Mouse (Mus musculus) limb, embryonic 12.5 days (tissue): ENCODE measurements around the gene Ndufaf7. TPM values are rescaled to one million over a fixed set of nuclear protein-coding genes. Genes with fewer than 3 reads are reported as not detected.

Experiments
- ATAC-seq: fragments of 200-750 bp; cut with Nextera tagmentation; 2 replicates; pipeline ENCODE4 v1.8.0; 2017; ENCODE audit warnings: low read depth, moderate TSS enrichment; ENCODE audit not compliant: insufficient number of reproducible peaks, insufficient read depth, low FRiP score, low TSS enrichment
- H3K27ac ChIP-seq: fragments of 300-500 bp; sonication (generic); 2 replicates; pipeline ENCODE4 v1.5.1; 2016; ENCODE audit warnings: mild to moderate bottlenecking, moderate library complexity
- H3K27me3 ChIP-seq: fragments of 300-500 bp; sonication (generic); 2 replicates; pipeline ENCODE4 v1.6.1; 2016; ENCODE audit warnings: mild to moderate bottlenecking, moderate library complexity
- H3K36me3 ChIP-seq: fragments of 300-500 bp; sonication (generic); 2 replicates; pipeline ENCODE4 v1.6.1; 2016; ENCODE audit warnings: mild to moderate bottlenecking, moderate library complexity
- H3K4me1 ChIP-seq: fragments of 300-500 bp; sonication (generic); replicated peaks from 2 replicates; pipeline ENCODE4 v1.6.1; 2016
- H3K4me2 ChIP-seq: fragments of 300-500 bp; sonication (generic); 2 replicates; pipeline ENCODE4 v1.6.1; 2016; ENCODE audit warnings: mild to moderate bottlenecking, moderate library complexity
- H3K4me3 ChIP-seq: fragments of 300-500 bp; sonication (generic); replicated peaks from 2 replicates; pipeline ENCODE4 v1.5.1; 2016; ENCODE audit warnings: mild to moderate bottlenecking
- H3K9ac ChIP-seq: fragments of 300-500 bp; sonication (generic); replicated peaks from 2 replicates; pipeline ENCODE4 v1.6.1; 2016; ENCODE audit warnings: mild to moderate bottlenecking, moderate library complexity
- H3K9me3 ChIP-seq: fragments of 300-500 bp; sonication (generic); 2 replicates; pipeline ENCODE4 v1.6.1; 2016; ENCODE audit warnings: mild to moderate bottlenecking, moderate library complexity
- WGBS: fragments of 180-500 bp; shearing (Covaris S2); methylation state at CpG from one replicate; pipeline ENCODE4 v1.1.7; 2016; 5-methylcytosine and 5-hydroxymethylcytosine counted together
- polyA plus RNA-seq: library from polyadenylated mRNA; unstranded; fragments of >200 nt; fragmentation: Nextera tagmentation; extraction: Ambion mirVana; gene quantifications from 2 replicates; pipeline ENCODE4 v1.2.1, GENCODE M21; 2016

Ndufaf7 gene
- 50.7 and 59.4 TPM in 2 replicates for polyA plus RNA-seq

DNA sequence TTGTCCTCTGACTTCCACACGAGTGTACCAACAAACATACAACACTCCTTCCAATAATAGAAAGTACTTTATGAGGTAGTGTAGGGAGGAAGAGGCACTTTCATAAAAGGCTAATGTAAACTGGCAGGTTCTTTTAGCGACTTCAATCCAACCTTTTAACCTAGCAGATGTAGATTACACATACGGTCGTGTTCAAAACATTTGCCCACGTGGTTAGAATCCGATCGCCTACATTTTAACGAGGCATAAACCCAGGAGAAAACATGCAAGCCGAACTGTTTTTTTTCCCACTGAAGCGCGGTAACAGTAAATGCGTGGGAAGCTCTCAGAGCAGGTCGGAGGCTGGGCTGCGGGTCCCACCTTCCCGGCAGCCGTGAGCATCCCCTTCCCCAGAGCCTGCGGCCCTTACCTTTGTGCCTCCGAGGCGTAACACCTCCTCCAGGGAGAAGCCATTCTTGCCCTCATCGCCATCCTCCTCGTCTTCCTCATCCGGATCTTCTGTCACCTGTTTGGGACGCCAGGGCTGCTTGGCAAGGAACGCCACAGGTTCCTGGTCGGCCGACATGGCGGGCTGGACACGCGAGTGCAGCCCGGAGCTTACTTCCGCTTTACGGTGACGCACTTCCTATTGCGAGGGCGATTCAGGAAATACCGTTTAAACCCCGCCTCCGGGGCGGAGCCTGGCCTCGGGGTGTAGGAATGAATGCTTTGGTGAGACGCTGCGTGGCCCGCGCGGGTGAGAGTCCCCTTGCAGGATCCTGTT lies at the start of gene Ndufaf7, which contains the start of gene Cebpz:
Gene Ndufaf7, plus strand, starts transcription at position 671 of the 763 bp plus-strand sequence.
Gene Cebpz, minus strand, starts transcription at position 601 of the 763 bp plus-strand sequence.
- under 1% methylated on average over 45 of the region's 45 CpGs for WGBS
- Histone ChIP-seq H3K27ac (no peak within 1 kb of the TSS), H3K4me3 (peak within 1 kb of the TSS; percentile 74)

DNA sequence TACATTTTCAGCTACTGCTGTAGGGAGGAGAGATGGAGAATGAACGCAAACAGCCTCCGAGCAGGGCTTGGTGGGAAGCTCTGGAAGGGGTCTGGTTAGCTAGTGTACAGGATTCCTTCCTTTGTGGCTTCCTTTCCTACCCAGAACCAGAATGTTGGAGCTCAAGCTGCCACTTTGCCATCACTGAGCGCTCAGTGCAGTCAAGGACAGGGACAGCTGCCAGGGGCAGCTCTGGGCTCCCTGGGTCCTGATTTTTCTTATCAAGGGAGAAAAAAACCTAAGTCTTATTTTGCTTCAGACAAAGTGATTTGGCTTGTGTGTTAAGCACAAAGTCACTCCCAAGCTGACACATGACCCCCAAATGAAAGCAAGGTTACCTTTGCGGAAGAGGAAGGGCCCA lies 48.4 kb upstream of the Ndufaf7 start:
- WGBS: 85% methylated on average over 4 of the region's 4 CpGs
- Histone ChIP-seq H3K9me3 (no peaks in the 10 kb centered on the region), H3K36me3 (no peaks in the 10 kb centered on the region), H3K27me3 (no peaks in the 10 kb centered on the region), H3K27ac (no peak overlapping the region), H3K4me2 (no peak overlapping the region), H3K4me3 (no peak overlapping the region), H3K9ac (no peak overlapping the region), H3K4me1 (no peaks in the 10 kb centered on the region)
- ATAC-seq: no peak

More for the DNA sequence above, at the start of gene Ndufaf7, which contains the start of gene Cebpz:
- peak within 1 kb of the TSS; percentile 72 for H3K4me2 ChIP-seq
- no peaks in the 10 kb centered on the region for H3K27me3 ChIP-seq
- peaks cover 14% of the 10 kb centered on the region for H3K4me1 ChIP-seq
- H3K36me3 ChIP-seq: peaks cover 48% of the 10 kb centered on the region
- peak within 1 kb of the TSS; percentile 79 for H3K9ac ChIP-seq
- peak; percentile 100 for ATAC-seq
- H3K9me3 ChIP-seq: no peaks in the 10 kb centered on the region

DNA sequence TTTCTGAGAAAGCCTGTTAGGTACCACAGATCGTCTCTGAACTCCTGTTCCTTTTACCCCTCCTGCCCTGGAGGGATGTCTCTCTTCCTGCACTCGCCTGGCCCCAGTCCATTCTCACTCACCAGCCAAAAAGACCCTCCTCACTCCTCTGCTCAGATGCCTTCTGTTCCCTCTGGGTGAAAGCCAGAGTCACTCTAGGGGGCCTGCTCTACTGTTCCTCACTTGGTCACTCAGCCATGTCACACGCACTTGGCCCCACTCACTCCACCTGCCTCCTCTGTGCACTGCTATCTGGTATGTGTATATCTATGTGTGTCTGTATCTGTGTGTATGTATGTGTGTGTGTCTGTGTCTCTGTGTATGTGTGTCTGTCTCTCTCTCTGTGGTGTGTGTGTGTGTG lies 47.8 kb upstream of the Ndufaf7 start:
- 58% methylated on average over 3 of the region's 3 CpGs for WGBS
- no peaks in the 10 kb centered on the region for H3K27me3 ChIP-seq
- no peak for ATAC-seq
- H3K9ac ChIP-seq: no peak overlapping the region
- no peak overlapping the region for H3K4me2 ChIP-seq
- no peak overlapping the region for H3K27ac ChIP-seq
- H3K4me3 ChIP-seq: no peak overlapping the region
- no peaks in the 10 kb centered on the region for H3K9me3 ChIP-seq
- no peaks in the 10 kb centered on the region for H3K4me1 ChIP-seq
- H3K36me3 ChIP-seq: no peaks in the 10 kb centered on the region

DNA sequence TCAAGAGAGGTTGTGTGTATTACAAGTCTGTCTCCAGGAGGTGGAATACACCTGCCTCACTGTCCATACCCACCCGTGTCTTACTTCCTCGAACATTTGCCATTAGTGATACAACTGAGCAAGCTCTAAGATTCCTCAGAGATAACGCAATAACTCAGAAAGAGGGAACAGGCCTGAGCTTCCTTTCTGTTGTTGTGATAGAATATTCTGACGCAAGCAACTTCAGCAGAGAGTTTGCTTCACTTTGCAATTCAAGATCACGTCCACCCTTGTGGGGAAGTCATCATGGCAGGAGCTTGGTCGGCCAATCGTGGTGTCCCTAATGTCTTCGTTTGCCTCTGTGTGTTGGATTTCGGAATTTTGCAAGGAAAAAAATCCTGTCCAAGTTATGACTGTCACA lies 45.9 kb upstream of the Ndufaf7 start:
- Histone ChIP-seq H3K4me2 (no peak overlapping the region), H3K9me3 (no peaks in the 10 kb centered on the region), H3K9ac (no peak overlapping the region), H3K4me3 (no peak overlapping the region), H3K36me3 (no peaks in the 10 kb centered on the region), H3K27ac (no peak overlapping the region), H3K4me1 (no peaks in the 10 kb centered on the region), H3K27me3 (no peaks in the 10 kb centered on the region)
- 82% methylated on average over 9 of the region's 9 CpGs for WGBS
- no peak for ATAC-seq

DNA sequence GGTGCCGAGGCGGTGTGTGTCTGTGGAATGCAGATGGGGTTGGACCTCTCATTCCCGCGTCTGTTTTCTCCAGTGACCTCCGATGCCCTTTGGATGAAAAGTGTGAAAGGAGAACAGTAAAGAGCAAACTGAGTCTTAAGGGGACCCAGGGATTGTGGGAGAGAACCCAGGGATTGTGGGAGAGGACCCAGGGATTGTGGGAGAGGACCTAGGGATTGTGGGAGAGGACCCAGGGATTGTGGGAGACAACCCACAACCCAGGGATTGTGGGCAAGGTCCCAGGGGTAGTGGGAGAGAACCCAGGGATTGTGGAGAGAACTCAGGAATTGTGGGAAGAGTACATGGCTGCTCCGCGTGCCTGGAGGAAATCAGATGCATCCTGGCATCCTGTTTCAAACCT lies 41.9 kb upstream of the Ndufaf7 start:
- no peak overlapping the region for H3K27ac ChIP-seq
- no peaks in the 10 kb centered on the region for H3K4me1 ChIP-seq
- H3K4me3 ChIP-seq: no peak overlapping the region
- H3K9ac ChIP-seq: no peak overlapping the region
- no peaks in the 10 kb centered on the region for H3K27me3 ChIP-seq
- H3K4me2 ChIP-seq: no peak overlapping the region
- H3K9me3 ChIP-seq: no peaks in the 10 kb centered on the region
- ATAC-seq: no peak
- 86% methylated on average over 7 of the region's 7 CpGs for WGBS
- H3K36me3 ChIP-seq: no peaks in the 10 kb centered on the region

DNA sequence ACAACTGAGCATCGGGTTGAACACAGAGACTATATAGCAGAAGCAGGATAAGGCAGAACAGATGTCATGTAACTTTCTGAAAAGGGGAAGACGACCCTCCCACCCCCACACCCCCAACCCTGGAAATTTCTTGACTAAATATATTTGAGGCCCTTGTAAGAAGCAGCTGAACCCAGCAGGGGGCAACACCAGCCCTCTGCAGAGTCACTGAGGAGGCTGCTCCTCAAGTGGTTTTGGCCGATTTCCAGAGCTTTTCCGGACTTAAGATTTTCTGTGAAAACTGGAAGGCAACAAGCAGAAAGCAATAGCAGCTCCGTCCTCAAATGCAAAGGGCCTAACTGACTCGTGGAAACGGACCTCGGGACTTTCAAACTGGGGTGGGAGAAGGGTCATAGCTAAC lies 41.5 kb upstream of the Ndufaf7 start:
- H3K4me3 ChIP-seq: no peak overlapping the region
- no peaks in the 10 kb centered on the region for H3K4me1 ChIP-seq
- WGBS: 34% methylated on average over 8 of the region's 8 CpGs
- peak overlapping the region; percentile 39 for H3K4me2 ChIP-seq
- ATAC-seq: no peak
- no peaks in the 10 kb centered on the region for H3K36me3 ChIP-seq
- H3K27ac ChIP-seq: no peak overlapping the region
- H3K27me3 ChIP-seq: no peaks in the 10 kb centered on the region
- H3K9me3 ChIP-seq: no peaks in the 10 kb centered on the region
- no peak overlapping the region for H3K9ac ChIP-seq

DNA sequence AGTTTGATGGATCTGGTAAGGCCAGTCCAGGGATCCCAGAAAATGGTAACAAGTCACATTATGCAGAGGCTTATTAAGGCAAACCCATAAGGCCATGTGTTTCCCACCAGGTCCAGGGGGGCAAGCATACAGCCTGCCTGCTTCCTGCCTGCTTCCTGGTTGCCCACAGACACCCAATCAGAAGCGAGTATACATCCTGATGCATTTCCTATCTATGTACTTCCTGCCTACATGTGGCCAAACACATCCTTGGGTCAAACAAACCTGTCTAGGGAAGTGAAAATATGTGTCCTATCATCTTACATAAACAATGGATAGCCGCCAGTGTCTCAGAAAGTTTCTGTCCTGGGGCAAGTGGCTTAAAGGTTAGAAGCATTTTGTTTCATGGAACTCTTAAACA lies 33.8 kb upstream of the Ndufaf7 start:
- H3K4me1 ChIP-seq: no peaks in the 10 kb centered on the region
- WGBS: 84% methylated on average over 2 of the region's 2 CpGs
- no peaks in the 10 kb centered on the region for H3K36me3 ChIP-seq
- H3K9me3 ChIP-seq: no peaks in the 10 kb centered on the region
- no peaks in the 10 kb centered on the region for H3K27me3 ChIP-seq
- no peak overlapping the region for H3K27ac ChIP-seq
- no peak for ATAC-seq
- H3K4me2 ChIP-seq: no peak overlapping the region
- no peak overlapping the region for H3K4me3 ChIP-seq
- H3K9ac ChIP-seq: no peak overlapping the region

DNA sequence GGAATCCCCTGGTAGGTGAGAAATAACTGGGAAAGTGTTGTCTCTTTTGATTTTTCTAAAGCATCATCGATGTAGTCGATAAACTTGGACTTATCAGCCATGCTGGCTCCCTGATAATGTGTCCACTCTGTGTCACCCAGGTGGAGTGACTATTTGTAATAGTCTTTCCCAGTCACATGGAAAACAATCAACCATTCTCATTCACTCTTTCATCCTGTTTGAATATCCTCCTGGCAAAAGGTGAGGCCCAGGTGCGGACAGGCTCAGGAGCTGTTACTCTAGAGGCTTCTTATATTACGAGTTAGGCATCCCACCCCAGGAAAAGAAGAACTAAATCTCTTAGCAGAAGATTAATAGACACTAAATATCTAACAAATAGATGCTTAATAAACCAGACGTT lies 30.0 kb upstream of the Ndufaf7 start, which contains the start of gene Sult6b1:
Gene Sult6b1, minus strand, starts transcription at position 101 of the 400 bp plus-strand sequence.
- Histone ChIP-seq H3K27me3 (no peaks in the 10 kb centered on the region), H3K4me1 (no peaks in the 10 kb centered on the region), H3K9me3 (no peaks in the 10 kb centered on the region), H3K27ac (no peak within 1 kb of the TSS), H3K36me3 (no peaks in the 10 kb centered on the region), H3K9ac (no peak within 1 kb of the TSS), H3K4me3 (no peak within 1 kb of the TSS), H3K4me2 (no peak within 1 kb of the TSS)
- WGBS: 83% methylated on average over 5 of the region's 5 CpGs
- no peak for ATAC-seq

DNA sequence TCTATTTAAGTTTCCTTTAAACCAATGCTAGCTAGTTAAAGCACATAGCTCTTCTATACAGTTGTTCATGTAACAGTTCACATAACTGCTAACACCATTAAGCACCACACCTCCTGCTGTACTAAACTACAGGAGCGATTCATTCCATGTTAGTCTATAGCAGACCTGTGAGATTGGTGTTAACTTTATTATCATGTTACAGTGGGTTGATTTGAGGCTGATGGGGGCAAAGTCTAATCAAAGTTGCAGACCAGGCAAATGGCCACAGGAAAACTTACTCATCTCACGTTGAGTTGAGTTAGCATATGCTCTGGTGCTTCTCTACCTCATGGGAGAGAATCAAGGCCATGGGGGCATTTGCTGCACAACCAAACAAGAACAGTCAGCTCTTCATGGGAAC lies 27.6 kb upstream of the Ndufaf7 start:
- Histone ChIP-seq H3K4me1 (no peaks in the 10 kb centered on the region), H3K4me2 (no peak overlapping the region), H3K27me3 (no peaks in the 10 kb centered on the region), H3K36me3 (no peaks in the 10 kb centered on the region), H3K27ac (no peak overlapping the region), H3K9ac (no peak overlapping the region), H3K9me3 (no peaks in the 10 kb centered on the region), H3K4me3 (no peak overlapping the region)
- no peak for ATAC-seq
- 80% methylated on average over 2 of the region's 2 CpGs for WGBS

DNA sequence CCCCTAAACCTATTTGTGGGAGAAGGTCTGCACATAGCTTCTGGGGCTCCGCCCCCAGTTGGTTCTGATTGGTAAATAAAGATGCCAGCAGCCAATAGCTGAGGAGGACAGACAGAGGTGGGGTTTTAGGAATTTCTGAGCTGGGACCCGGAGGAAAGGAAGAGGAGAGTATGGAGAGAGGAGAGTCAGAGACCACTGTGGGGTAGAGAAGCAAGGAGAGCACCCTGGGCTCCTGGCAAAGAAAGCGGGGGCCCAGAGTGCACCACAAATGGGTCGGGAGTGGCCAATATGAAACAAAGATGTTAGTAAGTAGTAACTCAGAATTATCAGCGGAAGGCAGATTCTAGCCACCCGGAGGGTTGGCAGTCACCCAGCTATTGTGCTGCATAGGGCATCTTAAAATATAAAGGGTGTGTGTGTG lies 24.1 kb upstream of the Ndufaf7 start:
- WGBS: 36% methylated on average over 6 of the region's 6 CpGs

DNA sequence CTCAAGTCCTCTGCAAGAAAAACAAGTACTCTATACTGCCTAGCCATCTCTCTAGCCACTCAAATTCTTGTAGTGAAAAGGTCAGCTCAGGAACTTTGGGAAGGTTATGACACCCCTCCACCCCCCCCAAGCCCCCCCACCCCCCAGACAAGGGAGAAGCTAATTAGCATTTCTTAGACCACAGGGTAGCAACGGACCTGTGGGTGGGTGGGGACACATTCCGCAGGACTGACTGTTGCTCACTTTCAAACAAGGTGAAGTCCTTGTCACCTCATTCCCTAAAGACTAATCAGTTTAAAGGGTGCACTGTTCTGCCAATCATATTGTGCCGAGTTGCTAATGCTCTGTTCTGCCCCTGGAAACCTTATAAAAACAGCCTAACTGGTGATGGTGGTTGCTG lies 23.0 kb upstream of the Ndufaf7 start:
- 72% methylated on average over 3 of the region's 3 CpGs for WGBS
- Histone ChIP-seq H3K9ac (no peak overlapping the region), H3K4me3 (no peak overlapping the region), H3K36me3 (peaks cover 5% of the 10 kb centered on the region; the same call in 1 of the 2 replicates), H3K4me2 (no peak overlapping the region), H3K9me3 (no peaks in the 10 kb centered on the region), H3K27me3 (no peaks in the 10 kb centered on the region), H3K27ac (no peak overlapping the region), H3K4me1 (peaks cover 8% of the 10 kb centered on the region; the same call in 1 of the 2 replicates)
- ATAC-seq: no peak

More for the DNA sequence above, 24.1 kb upstream of the Ndufaf7 start:
- H3K4me1 ChIP-seq: peaks cover 8% of the 10 kb centered on the region; the same call in 1 of the 2 replicates
- no peak for ATAC-seq
- peak overlapping the region; percentile 48 for H3K4me2 ChIP-seq
- H3K27ac ChIP-seq: no peak overlapping the region
- no peaks in the 10 kb centered on the region for H3K36me3 ChIP-seq
- peak overlapping the region; percentile 29 for H3K4me3 ChIP-seq
- H3K27me3 ChIP-seq: no peaks in the 10 kb centered on the region
- no peaks in the 10 kb centered on the region for H3K9me3 ChIP-seq
- H3K9ac ChIP-seq: no peak overlapping the region
